Mouse (Mus musculus) adrenal gland, adult 8-10 months (tissue): ENCODE data around the gene Tmem97. TPM values are rescaled to one million over a fixed set of nuclear protein-coding genes. Genes with fewer than 3 reads are reported as not detected.

ENCODE experiments used
- DNase-seq: peaks from one replicate; pipeline ENCODE4 v3.0.0; 2022
- total RNA-seq, 4 experiments: library from RNA; stranded (reverse); gene quantifications; 2 replicates each; pipeline ENCODE4 v1.2.4; 2022

Gene Tmem97
- total RNA-seq, 4 experiments from 2014 or later, result 46.3 to 65.0 (median 55.8) TPM

GRCm38 (mm10) chr11:78512025-78512957, 38.3 kb downstream of the Tmem97 start, which contains the start of the genes Tmem199 and Poldip2:
Gene Tmem199 (minus strand): TSS chr11:78512172.
Gene Poldip2 (plus strand): TSS chr11:78512193.
- DNase-seq, result peak; percentile 85

GRCm38 (mm10) chr11:78509148-78509547, 41.4 kb downstream of the Tmem97 start:
- DNase-seq, result no peak

GRCm38 (mm10) chr11:78505430-78505829, 45.1 kb downstream of the Tmem97 start:
- DNase-seq, result no peak

- DNase-seq, result no peak
Observed at GRCm38 (mm10) chr11:78502909-78503650, 47.5 kb downstream of the Tmem97 start, which contains the start of gene Sebox. Gene Sebox (plus strand): TSS chr11:78503447.

GRCm38 (mm10) chr11:78501529-78501928, 49.0 kb downstream of the Tmem97 start:
- DNase-seq, result no peak

GRCm38 (mm10) chr11:78500623-78501202, 49.9 kb downstream of the Tmem97 start:
- no peak for DNase-seq

GRCm38 (mm10) chr11:78499543-78499942, 51.0 kb downstream of the Tmem97 start:
- no peak for DNase-seq

GRCm38 (mm10) chr11:78499004-78499403, 51.6 kb downstream of the Tmem97 start, which contains the start of gene Vtn:
Gene Vtn (plus strand): TSS chr11:78499091.
- DNase-seq, result no peak

GRCm38 (mm10) chr11:78497544-78498522, 52.7 kb downstream of the Tmem97 start, which contains the start of gene Sarm1:
Gene Sarm1 (minus strand): TSS chr11:78497754.
- DNase-seq, result peak; percentile 92

GRCm38 (mm10) chr11:78497071-78497541, 53.5 kb downstream of the Tmem97 start:
- DNase-seq, result no peak

GRCm38 (mm10) chr11:78495904-78496303, 54.7 kb downstream of the Tmem97 start:
- no peak for DNase-seq

Other genes with a start within 250 kb of the Tmem97 start
- gene Spag5, start 249.2 kb downstream of the Tmem97 start, total RNA-seq, result 1 to 10 TPM; 5.1 to 8.3 (median 6.9) TPM
- gene Aldoc, start 227.8 kb downstream of the Tmem97 start, total RNA-seq, result 10 to 100 TPM; 23.4 to 54.0 (median 37.5) TPM
- 10 to 100 TPM; 83.3 to 84.7 (median 83.9) TPM for gene Pigs, start 222.4 kb downstream of the Tmem97 start, total RNA-seq
- gene Unc119, start 207.3 kb downstream of the Tmem97 start, total RNA-seq, result 10 to 100 TPM; 45.1 to 60.9 (median 53.0) TPM
- under 1 TPM; 0.20 to 0.77 (median 0.31) TPM for gene Foxn1, start 164.2 kb downstream of the Tmem97 start, total RNA-seq
- not detected for gene Slc13a2, start 128.6 kb downstream of the Tmem97 start, total RNA-seq
- gene Slc46a1, start 85.1 kb downstream of the Tmem97 start, total RNA-seq, result 10 to 100 TPM; 36.9 to 54.8 (median 42.6) TPM
- 10 to 100 TPM in 2 of 4 experiments, 1 to 10 TPM in 2; 6.4 to 15.1 (median 9.0) TPM for gene Sarm1, start 53.0 kb downstream of the Tmem97 start, total RNA-seq
- 1 to 10 TPM in 2 of 4 experiments, under 1 TPM in 2; 0.66 to 3.2 (median 1.1) TPM for gene Vtn, start 51.7 kb downstream of the Tmem97 start, total RNA-seq
- gene Sebox, start 47.3 kb downstream of the Tmem97 start, total RNA-seq, result not detected
- gene Tmem199, start 38.6 kb downstream of the Tmem97 start, total RNA-seq, result 10 to 100 TPM; 27.5 to 36.3 (median 34.5) TPM
- gene Poldip2, start 38.6 kb downstream of the Tmem97 start, total RNA-seq, result 100 to 1,000 TPM; 129 to 171 (median 150) TPM
- gene Tnfaip1, start 14.4 kb downstream of the Tmem97 start, total RNA-seq, result 10 to 100 TPM; 39.9 to 52.6 (median 47.0) TPM
- gene Ift20, start 14.4 kb downstream of the Tmem97 start, total RNA-seq, result 100 to 1,000 TPM; 103 to 135 (median 123) TPM
- 10 to 100 TPM; 45.2 to 62.8 (median 54.4) TPM for gene Nlk, start 146.6 kb upstream of the Tmem97 start, total RNA-seq
- 10 to 100 TPM; 61.2 to 71.8 (median 64.7) TPM for gene Ccnq, start 201.0 kb upstream of the Tmem97 start, total RNA-seq